Mouse (Mus musculus): ENCODE results near the gene Pde10a.

Gene Pde10a

DNA sequence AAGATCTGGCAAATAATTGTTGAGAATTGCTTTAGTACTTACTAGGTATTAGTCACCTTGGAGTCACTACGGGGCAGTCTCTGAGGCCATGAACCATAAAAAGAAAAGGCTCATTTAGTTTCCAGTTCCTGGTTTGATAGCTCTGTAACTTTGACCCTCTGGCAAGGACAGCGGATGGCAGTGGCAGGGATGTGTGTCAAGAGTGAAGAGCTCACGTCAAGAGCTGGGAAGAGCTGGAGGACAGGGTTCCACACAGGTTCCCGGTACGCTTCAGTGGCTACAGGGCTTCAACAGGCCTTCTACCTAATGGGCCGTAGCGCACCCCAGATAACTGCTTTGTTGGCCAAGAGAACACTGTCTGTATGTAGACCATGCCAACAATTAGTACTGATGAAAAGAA lies 374.0 kb downstream of the Pde10a start:
- DNase-seq: peak; percentile 9 to 43

GRCm38 (mm10) chr17:8903555-8904283 lies 378.5 kb downstream of the Pde10a start:
- DNase-seq: no peak

DNA sequence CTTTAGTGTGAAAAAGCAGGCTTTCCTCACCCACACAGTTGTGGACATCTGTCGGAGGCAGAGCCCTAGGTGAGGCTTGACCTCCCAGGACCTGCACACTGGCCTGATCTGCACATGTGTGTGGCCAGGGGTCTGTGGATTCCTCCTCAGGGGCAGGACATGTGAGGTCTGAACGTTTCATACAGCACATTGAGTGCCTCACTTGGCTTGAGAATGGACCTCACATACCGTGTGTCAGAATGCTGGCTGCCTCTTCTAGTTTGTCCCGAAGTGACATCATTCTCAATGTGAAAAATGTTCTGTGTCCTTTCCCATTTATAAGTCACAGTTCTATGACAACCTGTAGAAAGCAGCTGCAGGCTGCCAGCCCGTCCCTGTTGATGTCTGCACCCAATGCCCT lies 385.4 kb downstream of the Pde10a start:
- DNase-seq: peak in 1 of 2 experiments; percentile 21

DNA sequence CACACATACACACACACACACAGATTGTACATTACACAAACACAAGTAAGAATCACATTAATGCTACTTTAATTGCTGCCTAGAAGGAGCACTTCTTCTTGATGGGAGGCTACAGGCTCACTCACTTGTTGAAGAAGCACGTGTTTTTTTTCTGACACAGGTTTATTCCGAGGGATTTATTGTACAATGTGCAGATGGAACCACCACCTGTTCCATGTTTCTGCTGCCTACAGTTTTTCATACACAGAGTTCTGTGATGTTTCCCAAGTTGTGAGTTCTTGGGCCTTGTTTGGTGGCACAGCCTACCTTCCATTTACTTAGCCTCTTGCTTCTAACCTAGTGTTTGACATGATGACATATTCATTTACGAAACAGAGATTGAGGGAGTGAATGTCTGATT lies 387.8 kb downstream of the Pde10a start:
- no peak for DNase-seq

GRCm38 (mm10) chr17:8915693-8916092 lies 390.5 kb downstream of the Pde10a start:
- DNase-seq: no peak

DNA sequence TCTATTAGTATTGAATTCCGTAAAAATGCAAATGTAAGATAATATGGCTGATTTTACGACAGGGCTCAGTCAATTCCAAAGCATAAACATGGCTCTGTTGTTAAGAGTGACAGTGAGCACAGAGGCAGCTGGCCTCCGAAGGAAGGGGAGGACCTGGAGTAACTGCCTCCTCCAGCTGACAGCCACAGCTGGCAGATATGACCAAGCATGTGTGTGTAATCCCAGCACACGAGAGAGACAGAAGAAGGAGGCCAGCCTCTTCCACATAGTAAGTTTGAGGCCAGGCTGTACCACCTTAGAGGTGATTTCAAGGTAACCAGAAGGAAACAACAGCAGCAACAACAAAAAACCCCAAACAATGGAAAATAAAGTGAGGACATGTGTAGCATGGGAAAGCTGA lies 397.9 kb downstream of the Pde10a start:
- no peak for DNase-seq

DNA sequence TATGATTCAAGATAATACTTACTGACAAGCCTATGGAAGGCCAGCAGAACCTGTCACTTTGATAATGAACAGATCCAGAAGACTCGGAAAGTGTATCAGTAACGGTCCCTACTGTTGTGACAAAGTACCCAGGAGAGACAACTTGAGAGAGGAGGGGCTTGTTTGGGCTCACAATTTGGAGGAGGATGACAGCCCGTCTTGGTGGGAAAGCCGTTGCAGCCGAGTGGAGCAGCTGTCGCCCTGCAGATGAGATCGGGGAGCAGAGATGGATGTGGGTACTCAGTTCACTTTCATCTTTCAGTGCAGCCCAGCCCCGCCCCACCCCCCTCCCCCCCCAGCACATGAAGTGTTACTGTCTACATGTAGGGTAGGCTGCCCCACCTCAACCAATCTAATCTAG lies 398.6 kb downstream of the Pde10a start:
- DNase-seq: no peak

DNA sequence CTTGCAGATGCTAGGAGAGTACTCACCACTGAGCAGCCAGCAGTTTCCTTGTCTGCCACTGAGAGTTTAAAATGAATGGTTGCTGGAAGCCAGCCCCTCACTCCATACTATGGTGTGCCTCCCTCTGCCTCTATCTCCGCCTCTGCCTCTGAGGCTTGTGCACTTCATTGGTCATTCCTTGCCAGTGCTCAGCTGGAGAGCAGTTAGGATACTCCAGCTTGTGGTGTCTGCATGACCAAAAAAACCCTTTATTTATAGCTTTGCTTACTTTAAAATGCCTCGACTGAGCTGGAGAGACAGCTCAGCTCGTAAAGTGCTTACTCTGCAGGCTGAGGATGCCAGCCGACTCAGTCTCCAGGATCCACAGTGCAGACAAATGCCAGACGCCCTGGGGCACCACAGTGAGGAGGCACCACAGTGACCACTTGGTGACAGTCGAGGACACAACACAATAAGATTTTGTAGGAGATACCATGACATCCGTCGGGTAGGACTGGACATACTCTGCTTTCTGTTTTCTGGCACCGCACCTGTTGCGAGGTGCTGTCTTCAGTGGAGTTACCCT lies 400.7 kb downstream of the Pde10a start:
- DNase-seq: no peak

DNA sequence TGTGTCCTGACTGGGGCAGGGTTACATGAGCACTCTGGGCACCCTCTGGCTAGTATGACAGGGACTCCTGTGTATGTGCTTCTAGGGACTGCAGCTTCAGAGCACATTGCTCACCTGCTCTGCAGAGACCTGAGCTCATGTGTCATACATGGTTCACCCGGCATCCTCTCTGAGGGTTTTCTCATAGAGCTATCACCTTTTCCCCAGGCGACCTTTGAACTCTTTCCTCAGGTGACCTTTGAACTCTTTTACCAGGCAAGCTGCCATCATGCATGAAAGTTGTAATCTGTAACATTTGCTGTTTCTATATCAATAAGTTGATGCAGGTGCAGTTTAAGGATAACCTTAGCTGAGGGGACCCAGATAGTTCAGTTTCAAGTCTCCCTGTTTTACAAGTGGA lies 403.4 kb downstream of the Pde10a start:
- peak in 1 of 2 experiments; percentile 17 for DNase-seq

GRCm38 (mm10) chr17:8929636-8930035 lies 404.5 kb downstream of the Pde10a start:
- no peak for DNase-seq

DNA sequence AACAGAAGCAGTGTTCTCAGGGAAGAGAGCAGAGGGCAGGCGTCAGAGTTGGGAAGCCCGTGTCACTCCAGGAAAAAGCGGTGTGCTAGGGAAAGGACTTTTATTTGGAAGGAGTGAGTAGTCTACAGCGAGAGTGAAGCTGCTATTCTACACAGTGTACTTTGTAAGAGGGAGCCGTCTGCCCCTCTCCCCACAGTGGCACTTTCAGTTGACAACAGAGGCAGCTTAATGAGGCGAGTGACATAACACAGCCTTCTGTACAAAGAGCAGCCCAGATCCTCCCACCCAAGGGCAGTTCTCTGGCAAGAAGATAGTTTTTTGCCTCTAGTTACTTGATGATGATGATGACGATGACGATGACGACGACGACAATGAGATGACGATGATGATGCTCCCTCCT lies 410.4 kb downstream of the Pde10a start:
- DNase-seq: no peak

DNA sequence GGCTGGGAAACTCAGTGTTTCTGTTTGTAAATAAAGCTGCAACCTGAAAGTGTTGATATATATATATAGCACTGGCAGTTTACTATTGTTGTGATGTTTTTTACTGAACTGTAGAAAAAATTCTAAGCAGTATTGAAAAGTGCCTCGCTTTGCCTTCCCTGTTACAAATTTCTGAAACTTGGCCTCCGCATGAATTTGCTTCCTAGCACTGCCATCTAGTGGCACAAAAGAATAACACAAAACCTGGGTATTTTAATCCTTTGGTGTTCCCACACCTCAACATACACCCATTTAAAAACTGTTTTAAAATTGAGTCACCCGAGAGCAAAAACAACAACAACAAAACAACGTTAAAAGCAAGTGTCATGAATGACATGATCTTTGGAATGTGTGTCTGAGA lies 411.4 kb downstream of the Pde10a start:
- DNase-seq: peak in 1 of 2 experiments; percentile 36

- peak in 1 of 2 experiments; percentile 16 for DNase-seq
Observed at GRCm38 (mm10) chr17:8951588-8951987, 426.4 kb downstream of the Pde10a start.

DNA sequence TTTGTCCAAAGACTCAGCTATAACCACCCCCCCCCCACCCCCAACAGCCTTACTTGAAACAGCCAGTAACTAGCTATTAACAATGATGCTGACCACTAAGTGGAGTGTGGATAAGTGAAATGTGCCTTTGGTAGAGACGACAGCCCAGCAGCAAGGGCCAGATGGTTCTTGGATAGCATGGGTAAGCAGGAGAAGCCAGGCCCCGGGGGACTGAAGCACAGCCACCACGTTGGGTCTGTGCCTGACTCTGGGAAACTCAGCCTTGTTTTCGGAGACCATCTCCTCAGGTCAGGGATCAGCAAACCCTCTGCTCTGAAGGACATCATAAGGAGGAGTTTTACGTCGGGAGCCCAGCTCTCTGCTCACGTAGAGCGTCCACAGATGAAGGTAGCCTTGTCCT lies 427.8 kb downstream of the Pde10a start:
- DNase-seq: peak in 1 of 2 experiments; percentile 17

- no peak for DNase-seq
Observed at GRCm38 (mm10) chr17:8958125-8958524, 433.0 kb downstream of the Pde10a start.

DNA sequence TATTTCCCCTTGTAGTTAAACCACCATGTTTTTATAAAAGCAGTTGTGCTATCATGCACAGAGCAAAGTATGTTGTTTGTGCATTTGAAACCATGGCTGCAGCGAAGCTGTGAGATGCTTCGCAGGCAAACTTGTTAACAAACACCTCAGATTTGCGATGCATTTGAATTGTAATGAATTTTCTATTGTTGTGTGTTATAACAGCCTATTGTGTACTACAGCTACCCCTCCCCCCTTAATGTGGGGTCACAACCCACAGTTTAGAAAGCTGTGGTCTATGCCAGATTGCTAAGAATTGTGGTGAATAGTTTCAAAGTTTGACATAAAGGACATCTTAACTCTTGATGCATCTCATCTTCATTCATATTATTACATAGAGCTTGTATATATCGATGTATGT lies 435.2 kb downstream of the Pde10a start:
- DNase-seq: no peak

GRCm38 (mm10) chr17:8961097-8961496 lies 435.9 kb downstream of the Pde10a start:
- DNase-seq: no peak

GRCm38 (mm10) chr17:8961644-8962043 lies 436.5 kb downstream of the Pde10a start:
- no peak for DNase-seq

- DNase-seq: no peak
Observed at GRCm38 (mm10) chr17:8965177-8965576, 440.0 kb downstream of the Pde10a start.

- DNase-seq: no peak
Observed at GRCm38 (mm10) chr17:8972152-8972854, 447.1 kb downstream of the Pde10a start.

- DNase-seq: no peak
Observed at GRCm38 (mm10) chr17:8973331-8973730, 448.2 kb downstream of the Pde10a start.

DNA sequence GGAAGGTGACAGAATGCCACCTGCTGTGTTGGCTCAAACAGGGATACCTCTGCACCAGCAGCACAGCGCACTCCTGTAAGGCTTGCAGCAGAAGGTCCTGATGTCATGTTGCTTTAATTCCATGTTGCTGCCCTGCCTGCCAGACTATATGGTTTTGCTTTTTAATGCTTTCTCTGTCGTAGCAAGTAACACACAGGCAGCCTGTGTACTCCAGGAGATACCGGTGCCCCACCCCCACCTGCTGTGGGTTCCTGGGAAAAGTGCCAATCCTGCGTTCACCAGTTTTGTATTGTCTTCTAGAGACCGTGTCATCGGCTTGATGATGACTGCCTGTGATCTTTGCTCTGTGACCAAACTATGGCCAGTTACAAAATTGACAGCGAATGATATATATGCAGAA lies 449.3 kb downstream of the Pde10a start:
- DNase-seq: peak in 1 of 2 experiments; percentile 18

- no peak for DNase-seq
Observed at GRCm38 (mm10) chr17:8974823-8975397, 449.7 kb downstream of the Pde10a start.

- no peak for DNase-seq
Observed at GRCm38 (mm10) chr17:8976745-8977144, 451.6 kb downstream of the Pde10a start.

All from kidney, postnatal 25 days (tissue).